15 mouse cellular contexts compared by ENCODE assay signal in genomic region chr1:107677404-107677803, GRCm38 (mm10).
"Had no signal": no experiment of that assay in that cellular context is flagged by ENCODE, and none has a peak within 500 bp of the region (broad histone marks: within the 10 kb centered on the region; RNA-seq: fewer than 3 reads in every experiment).

No protein-coding gene starts in this region.

- H3K9ac ChIP-seq: neural tube, embryonic 15.5 days; stomach, embryonic 15.5 days had no signal

- H3K27me3 ChIP-seq: neural tube, embryonic 15.5 days; stomach, embryonic 15.5 days had no signal

- H3K4me2 ChIP-seq: neural tube, embryonic 15.5 days; stomach, embryonic 15.5 days had no signal

- H3K36me3 ChIP-seq: neural tube, embryonic 15.5 days; stomach, embryonic 15.5 days had no signal

- H3K27ac ChIP-seq: neural tube, embryonic 15.5 days; stomach, embryonic 15.5 days; stomach, postnatal 0 days had no signal

- H3K4me3 ChIP-seq: neural tube, embryonic 15.5 days; stomach, embryonic 15.5 days had no signal

- H3K4me1 ChIP-seq: neural tube, embryonic 15.5 days; stomach, embryonic 15.5 days had no signal

- DNase-seq: retina, postnatal 1 day; right cerebral cortex, adult 18-20 months; right cerebral cortex, postnatal 14 days; right cerebral cortex, postnatal 25 days; right cerebral cortex, postnatal 4 days; spleen, adult 18-20 months; thymus, adult 18-20 months; thymus, adult 2 months; thymus, postnatal 14 days; thymus, postnatal 25 days; thymus, postnatal 36 days; thymus, postnatal 4 days had no signal

- H3K9me3 ChIP-seq: neural tube, embryonic 15.5 days; stomach, embryonic 15.5 days had no signal
